Comparison of ENCODE assay signal across 7 mouse cellular contexts in genomic region chr16:31233541-31234339, GRCm38 (mm10). TPM values are rescaled to one million over a fixed set of nuclear protein-coding genes. Genes with fewer than 3 reads are reported as not detected.
DNase-seq lines count a peak whose midpoint lies in the region; ATAC-seq and TF ChIP-seq lines count a peak whose summit lies in the region.

No protein-coding gene starts in this region.

- peak; percentile 59 for ATAC-seq in activated CD4-positive, CD25-positive, alpha-beta regulatory T cell, adult 4 months
- ATAC-seq in embryonic facial prominence, embryonic 14.5 days (ENCODE audit: low read depth) = peak; percentile 10; the same call in 1 of the 2 replicates
- ATAC-seq in limb, embryonic 12.5 days (ENCODE audit: insufficient number of reproducible peaks, insufficient read depth, low FRiP score, low TSS enrichment, low read depth) = no peak
- ATAC-seq in midbrain, embryonic 15.5 days (replicated peaks) = no peak

- H3K27me3 ChIP-seq in embryonic facial prominence, embryonic 14.5 days (replicated peaks; ENCODE audit: control insufficient read depth, insufficient read depth, low read length) = no peaks in the 10 kb centered on the region
- no peaks in the 10 kb centered on the region for H3K27me3 ChIP-seq in kidney, adult 2 months (replicated peaks; ENCODE audit: control insufficient read depth, insufficient read depth, low read length)
- H3K27me3 ChIP-seq in limb, embryonic 12.5 days = peaks cover 8% of the 10 kb centered on the region
- H3K27me3 ChIP-seq in midbrain, embryonic 15.5 days (replicated peaks) = no peaks in the 10 kb centered on the region
- no peaks in the 10 kb centered on the region for H3K27me3 ChIP-seq in splenic B cell, adult 2 months (ENCODE audit: control insufficient read depth, insufficient read depth, low read length, poor library complexity, severe bottlenecking)

- TF ChIP-seq CTCF in kidney, adult 2 months (conservative IDR thresholded peaks at IDR 0.05; ENCODE audit: insufficient read depth, insufficient read length, low read depth, low read length) = no peak

- peak; percentile 57 for DNase-seq in embryonic facial prominence, embryonic 14.5 days (ENCODE audit: low spot score)
- peak; percentile 91 for DNase-seq in heart, adult 8-10 months (ENCODE audit: low spot score)
- peak; percentile 86 for DNase-seq in kidney, adult 2 months
- DNase-seq in splenic B cell, adult 2 months (ENCODE audit: low read depth, low spot score) = peak; percentile 91

- no peaks in the 10 kb centered on the region for H3K9me3 ChIP-seq in embryonic facial prominence, embryonic 14.5 days (ENCODE audit: control insufficient read depth, low read length)
- H3K9me3 ChIP-seq in limb, embryonic 12.5 days = 0 out of 2 replicates have a peak, but pooled peaks cover 4% of the 10 kb centered on the region
- no peaks in the 10 kb centered on the region for H3K9me3 ChIP-seq in midbrain, embryonic 15.5 days

- no peak overlapping the region for H3K9ac ChIP-seq in embryonic facial prominence, embryonic 14.5 days (ENCODE audit: low read depth, low read length)
- no peak overlapping the region for H3K9ac ChIP-seq in limb, embryonic 12.5 days (replicated peaks)
- no peak overlapping the region for H3K9ac ChIP-seq in midbrain, embryonic 15.5 days

- no peak overlapping the region for H3K27ac ChIP-seq in embryonic facial prominence, embryonic 14.5 days (replicated peaks; ENCODE audit: low read depth, low read length)
- peak overlapping the region; percentile 33 for H3K27ac ChIP-seq in kidney, adult 2 months (ENCODE audit: insufficient read depth, low read depth, low read length)
- H3K27ac ChIP-seq in limb, embryonic 12.5 days = no peak overlapping the region
- H3K27ac ChIP-seq in midbrain, embryonic 15.5 days = no peak overlapping the region

- H3K36me3 ChIP-seq in embryonic facial prominence, embryonic 14.5 days (ENCODE audit: control insufficient read depth, insufficient read depth, low read length) = no peaks in the 10 kb centered on the region
- no peaks in the 10 kb centered on the region for H3K36me3 ChIP-seq in kidney, adult 2 months (ENCODE audit: control insufficient read depth, insufficient read depth, low read length)
- no peaks in the 10 kb centered on the region for H3K36me3 ChIP-seq in limb, embryonic 12.5 days
- H3K36me3 ChIP-seq in midbrain, embryonic 15.5 days (replicated peaks) = no peaks in the 10 kb centered on the region
- no peaks in the 10 kb centered on the region for H3K36me3 ChIP-seq in splenic B cell, adult 2 months (ENCODE audit: control insufficient read depth, insufficient read depth, low read length, poor library complexity, severe bottlenecking)

- 17% methylated on average over 19 of the region's 20 CpGs for WGBS in embryonic facial prominence, embryonic 14.5 days
- 6% methylated on average over 20 of the region's 20 CpGs for WGBS in kidney, adult 2 months
- 9% methylated on average over 20 of the region's 20 CpGs for WGBS in limb, embryonic 12.5 days
- WGBS in midbrain, embryonic 15.5 days = 38% methylated on average over 20 of the region's 20 CpGs

- TF ChIP-seq POLR2A in kidney, adult 2 months (IDR thresholded peaks at IDR 0.05; ENCODE audit: low read depth, low read length) = no peak

- H3K4me2 ChIP-seq in embryonic facial prominence, embryonic 14.5 days (ENCODE audit: low read depth, low read length) = peak overlapping the region; percentile 31
- peak overlapping the region; percentile 52 for H3K4me2 ChIP-seq in limb, embryonic 12.5 days
- H3K4me2 ChIP-seq in midbrain, embryonic 15.5 days = peak overlapping the region; percentile 30; the same call in 1 of the 2 replicates

- peaks cover 19% of the 10 kb centered on the region; the same call in 1 of the 2 replicates for H3K4me1 ChIP-seq in embryonic facial prominence, embryonic 14.5 days (ENCODE audit: control insufficient read depth, insufficient read depth, low read length)
- peaks cover 4% of the 10 kb centered on the region; the same call in 1 of the 2 replicates for H3K4me1 ChIP-seq in kidney, adult 2 months (ENCODE audit: control insufficient read depth, insufficient read depth, low read length)
- peaks cover 42% of the 10 kb centered on the region for H3K4me1 ChIP-seq in limb, embryonic 12.5 days (replicated peaks)
- H3K4me1 ChIP-seq in midbrain, embryonic 15.5 days = 0 out of 2 replicates have a peak, but pooled peaks cover 3% of the 10 kb centered on the region

- no peak overlapping the region for H3K4me3 ChIP-seq in embryonic facial prominence, embryonic 14.5 days (ENCODE audit: low read depth, low read length)
- H3K4me3 ChIP-seq in kidney, adult 2 months (ENCODE audit: insufficient read depth, low read depth, low read length) = peak overlapping the region; percentile 12
- peak overlapping the region; percentile 21 for H3K4me3 ChIP-seq in limb, embryonic 12.5 days (replicated peaks)
- H3K4me3 ChIP-seq in midbrain, embryonic 15.5 days = no peak overlapping the region

RNA-seq across cellular contexts. Expression of gene Acap2, which starts 32.7 kb away (rescaled TPM):
- polyA plus RNA-seq in activated CD4-positive, CD25-positive, alpha-beta regulatory T cell, adult 4 months (2017; shearing (Covaris generic)) = 10 to 100 TPM; 12.5 to 16.5 TPM
- polyA plus RNA-seq in embryonic facial prominence, embryonic 14.5 days (2014; fragmentation: Nextera tagmentation; extraction: Ambion mirVana) = 26.3 and 27.2 TPM in 2 replicates
- 10 to 100 TPM; 16.8 to 18.6 (median 17.4) TPM for total RNA-seq in heart, adult 8-10 months (2022)
- 7.7 and 8.6 TPM in 2 replicates for polyA plus RNA-seq in kidney, adult 2 months (2012; rRNA removed)
- polyA plus RNA-seq in limb, embryonic 12.5 days (2016; fragmentation: Nextera tagmentation; extraction: Ambion mirVana) = 20.4 and 20.7 TPM in 2 replicates
- 10.1 and 11.3 TPM in 2 replicates for polyA plus RNA-seq in midbrain, embryonic 15.5 days (2015; fragmentation: Nextera tagmentation; extraction: Ambion mirVana)

RNA-seq across cellular contexts. Expression of gene Ppp1r2, which starts 41.3 kb away (rescaled TPM):
- polyA plus RNA-seq in activated CD4-positive, CD25-positive, alpha-beta regulatory T cell, adult 4 months (2017; shearing (Covaris generic)) = 10 to 100 TPM; 20.3 to 20.8 TPM
- polyA plus RNA-seq in embryonic facial prominence, embryonic 14.5 days (2014; fragmentation: Nextera tagmentation; extraction: Ambion mirVana) = 106 TPM in 2 replicates
- total RNA-seq in heart, adult 8-10 months (2022) = 10 to 100 TPM; 74.1 to 92.4 (median 77.5) TPM
- polyA plus RNA-seq in kidney, adult 2 months (2012; rRNA removed) = 30.4 and 33.5 TPM in 2 replicates
- polyA plus RNA-seq in limb, embryonic 12.5 days (2016; fragmentation: Nextera tagmentation; extraction: Ambion mirVana) = 68.2 and 71.2 TPM in 2 replicates
- polyA plus RNA-seq in midbrain, embryonic 15.5 days (2015; fragmentation: Nextera tagmentation; extraction: Ambion mirVana) = 84.6 and 91.6 TPM in 2 replicates

Comparison
In these comparisons a context has a peak if more than half of its experiments do, and no peak if none do; other contexts are left out.
1. ATAC-seq: peak in activated CD4-positive, CD25-positive, alpha-beta regulatory T cell, adult 4 months (single experiment) and embryonic facial prominence, embryonic 14.5 days (single experiment); none in limb, embryonic 12.5 days (single experiment) and midbrain, embryonic 15.5 days (single experiment).
2. H3K4me3 ChIP-seq: peak in kidney, adult 2 months (single experiment) and limb, embryonic 12.5 days (single experiment); none in embryonic facial prominence, embryonic 14.5 days (single experiment) and midbrain, embryonic 15.5 days (single experiment).
3. Peak in every context shown above with its lines, with median percentiles within 50 percentile points of each other: DNase-seq and H3K4me2 ChIP-seq.